Mouse (Mus musculus) CD8-positive naive resting alpha-beta T cell, adult 57 days (primary cell): ENCODE measurements around the gene Zfp119a. TPM values are rescaled to one million over a fixed set of nuclear protein-coding genes. Genes with fewer than 3 reads are reported as not detected.

Source experiments
- total RNA-seq: library from RNA; stranded (reverse); gene quantifications from one replicate; pipeline ENCODE4 v1.2.4, GENCODE M21; 2023

The Zfp119a gene
- total RNA-seq: 17.5 TPM

DNA sequence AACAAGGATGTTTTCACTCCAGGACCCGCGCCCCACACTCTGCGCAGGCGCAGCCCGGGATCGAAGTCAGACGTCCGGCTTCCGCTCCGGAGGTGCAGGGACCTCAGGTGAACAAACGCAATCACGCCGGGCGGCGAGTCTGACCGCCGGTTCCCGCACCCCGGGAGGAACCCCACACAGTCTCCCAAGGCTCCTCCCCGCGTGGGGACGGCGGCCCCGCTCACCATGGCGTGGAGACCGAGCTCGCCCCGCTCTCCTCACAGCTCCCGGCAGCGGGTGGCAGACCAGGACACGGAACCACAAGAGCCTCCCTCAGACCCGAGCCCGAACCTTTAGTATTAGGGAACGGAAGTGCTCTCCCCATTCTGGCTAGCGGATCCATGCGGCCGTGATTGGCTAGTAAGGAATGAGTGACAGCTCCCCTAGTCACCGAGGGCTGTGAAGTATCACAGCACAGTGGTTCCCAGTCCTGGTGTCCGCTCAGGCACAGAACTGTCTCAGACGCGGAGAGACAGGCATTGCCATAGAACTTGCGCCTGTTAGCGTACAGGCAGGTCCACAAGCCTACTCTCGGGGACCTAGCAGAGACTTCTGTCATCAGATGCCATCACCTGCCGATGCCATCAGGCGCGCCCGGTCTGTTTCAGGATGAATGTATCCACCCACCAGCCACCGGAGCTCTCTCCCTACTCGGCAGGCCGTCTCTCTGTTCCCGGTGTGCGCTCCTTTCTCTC lies at the start of gene Zfp119a:
Gene Zfp119a, minus strand, starts transcription at position 295 of the 734 bp plus-strand sequence.

Other genes starting within 250 kb of the Zfp119a start
- gene Pot1b, start 166.3 kb downstream of the Zfp119a start, total RNA-seq: 39.2 TPM
- gene Adgre4, start 128.9 kb downstream of the Zfp119a start, total RNA-seq: 0.98 TPM
- gene Zfp959, start 13.2 kb upstream of the Zfp119a start, total RNA-seq: 30.9 TPM
- 6.4 TPM for gene Zfp119b, start 70.6 kb upstream of the Zfp119a start, total RNA-seq
- 0.77 TPM for gene Ebi3, start 73.7 kb upstream of the Zfp119a start, total RNA-seq
- 40.8 TPM for gene Yju2, start 80.2 kb upstream of the Zfp119a start, total RNA-seq
- gene Shd, start 91.5 kb upstream of the Zfp119a start, total RNA-seq: 3.2 TPM
- gene Fsd1, start 107.6 kb upstream of the Zfp119a start, total RNA-seq: not detected
- gene Stap2, start 126.7 kb upstream of the Zfp119a start, total RNA-seq: 0.67 TPM
- 63.8 TPM for gene Mpnd, start 126.8 kb upstream of the Zfp119a start, total RNA-seq
- 125 TPM for gene Sh3gl1, start 157.7 kb upstream of the Zfp119a start, total RNA-seq
- 1.4 TPM for gene Chaf1a, start 161.5 kb upstream of the Zfp119a start, total RNA-seq
- gene Ubxn6, start 196.1 kb upstream of the Zfp119a start, total RNA-seq: 63.8 TPM
- 109 TPM for gene Hdgfl2, start 200.7 kb upstream of the Zfp119a start, total RNA-seq
- not detected for gene Plin4, start 230.9 kb upstream of the Zfp119a start, total RNA-seq
- not detected for gene Plin5, start 238.7 kb upstream of the Zfp119a start, total RNA-seq
- 0.37 TPM for gene Lrg1, start 243.1 kb upstream of the Zfp119a start, total RNA-seq